Mouse (Mus musculus): ENCODE measurements around the gene Col23a1. TPM values are rescaled to one million over a fixed set of nuclear protein-coding genes. Genes with fewer than 3 reads are reported as not detected.

Gene Col23a1
- total and polyA plus RNA-seq, 3 experiments = 0.01 to 0.55 TPM; not detected in 1

- ATAC-seq (ENCODE audit: extremely low read depth, insufficient number of reproducible peaks, low FRiP score, poor library complexity, severe bottlenecking) = no peak
- H3K27me3 ChIP-seq (ENCODE audit: insufficient read depth, low read length) = peaks cover 6% of the 10 kb centered on the region; the same call in 1 of the 2 replicates
- no peaks in the 10 kb centered on the region for H3K9me3 ChIP-seq (replicated peaks)
- no peak overlapping the region for H3K4me3 ChIP-seq (ENCODE audit: low read depth, low read length)
- TF ChIP-seq CTCF (IDR thresholded peaks at IDR 0.05; ENCODE audit: low read depth, low read length) = no peak
- TF ChIP-seq TAL1 (conservative IDR thresholded peaks at IDR 0.05; ENCODE audit: low read depth, low read length) = no peak
- no peak for TF ChIP-seq GATA1 (IDR thresholded peaks at IDR 0.05; ENCODE audit: borderline replicate concordance, low read length)
- no peak for TF ChIP-seq GATA2 (IDR thresholded peaks at IDR 0.05; ENCODE audit: borderline replicate concordance, low read depth, low read length)
- no peak for TF ChIP-seq POLR2AphosphoS5 (IDR thresholded peaks at IDR 0.05; ENCODE audit: insufficient replicate concordance, low read depth, low read length)
- no peak for DNase-seq (ENCODE audit: low spot score)
- H3K4me1 ChIP-seq (ENCODE audit: insufficient read depth, low read depth, low read length) = no peaks in the 10 kb centered on the region
- no peaks in the 10 kb centered on the region for H3K36me3 ChIP-seq (replicated peaks)
Measured at GRCm38 (mm10) chr11:51457624-51458023, 167.9 kb downstream of the Col23a1 start.

- Histone ChIP-seq H3K4me1 (ENCODE audit: insufficient read depth, low read depth, low read length) (no peaks in the 10 kb centered on the region), H3K36me3 (replicated peaks) (no peaks in the 10 kb centered on the region), H3K9me3 (replicated peaks) (no peaks in the 10 kb centered on the region), H3K4me3 (ENCODE audit: low read depth, low read length) (no peak overlapping the region), H3K27me3 (ENCODE audit: insufficient read depth, low read length) (peaks cover 8% of the 10 kb centered on the region; the same call in 1 of the 2 replicates)
- TF ChIP-seq POLR2AphosphoS5 (IDR thresholded peaks at IDR 0.05; ENCODE audit: insufficient replicate concordance, low read depth, low read length) = no peak
- no peak for TF ChIP-seq CTCF (IDR thresholded peaks at IDR 0.05; ENCODE audit: low read depth, low read length)
- no peak for TF ChIP-seq TAL1 (conservative IDR thresholded peaks at IDR 0.05; ENCODE audit: low read depth, low read length)
- TF ChIP-seq GATA2 (IDR thresholded peaks at IDR 0.05; ENCODE audit: borderline replicate concordance, low read depth, low read length) = no peak
- TF ChIP-seq GATA1 (IDR thresholded peaks at IDR 0.05; ENCODE audit: borderline replicate concordance, low read length) = no peak
- no peak for DNase-seq (ENCODE audit: low spot score)
- ATAC-seq (ENCODE audit: extremely low read depth, insufficient number of reproducible peaks, low FRiP score, poor library complexity, severe bottlenecking) = no peak
Measured at GRCm38 (mm10) chr11:51458649-51459048, 168.9 kb downstream of the Col23a1 start.

GRCm38 (mm10) chr11:51459569-51460043 is 169.9 kb downstream of the Col23a1 start:
- no peak for ATAC-seq (ENCODE audit: extremely low read depth, insufficient number of reproducible peaks, low FRiP score, poor library complexity, severe bottlenecking)
- H3K9me3 ChIP-seq (replicated peaks) = no peaks in the 10 kb centered on the region
- DNase-seq (ENCODE audit: low spot score) = no peak
- peaks cover 4% of the 10 kb centered on the region; the same call in 1 of the 2 replicates for H3K27me3 ChIP-seq (ENCODE audit: insufficient read depth, low read length)
- no peak overlapping the region for H3K4me3 ChIP-seq (ENCODE audit: low read depth, low read length)
- TF ChIP-seq TAL1 (conservative IDR thresholded peaks at IDR 0.05; ENCODE audit: low read depth, low read length) (no peak), CTCF (IDR thresholded peaks at IDR 0.05; ENCODE audit: low read depth, low read length) (no peak), GATA1 (IDR thresholded peaks at IDR 0.05; ENCODE audit: borderline replicate concordance, low read length) (no peak), GATA2 (IDR thresholded peaks at IDR 0.05; ENCODE audit: borderline replicate concordance, low read depth, low read length) (no peak)
- no peaks in the 10 kb centered on the region for H3K4me1 ChIP-seq (ENCODE audit: insufficient read depth, low read depth, low read length)
- H3K36me3 ChIP-seq (replicated peaks) = no peaks in the 10 kb centered on the region

- no peaks in the 10 kb centered on the region for H3K36me3 ChIP-seq (replicated peaks)
- H3K9me3 ChIP-seq (replicated peaks) = no peaks in the 10 kb centered on the region
- no peaks in the 10 kb centered on the region for H3K4me1 ChIP-seq (ENCODE audit: insufficient read depth, low read depth, low read length)
- H3K4me3 ChIP-seq (ENCODE audit: low read depth, low read length) = no peak overlapping the region
- TF ChIP-seq GATA1 (IDR thresholded peaks at IDR 0.05; ENCODE audit: borderline replicate concordance, low read length) = no peak
- no peak for TF ChIP-seq CTCF (IDR thresholded peaks at IDR 0.05; ENCODE audit: low read depth, low read length)
- TF ChIP-seq GATA2 (IDR thresholded peaks at IDR 0.05; ENCODE audit: borderline replicate concordance, low read depth, low read length) = no peak
- TF ChIP-seq POLR2AphosphoS5 (IDR thresholded peaks at IDR 0.05; ENCODE audit: insufficient replicate concordance, low read depth, low read length) = no peak
- TF ChIP-seq TAL1 (conservative IDR thresholded peaks at IDR 0.05; ENCODE audit: low read depth, low read length) = no peak
- no peaks in the 10 kb centered on the region for H3K27me3 ChIP-seq (ENCODE audit: insufficient read depth, low read length)
- ATAC-seq (ENCODE audit: extremely low read depth, insufficient number of reproducible peaks, low FRiP score, poor library complexity, severe bottlenecking) (no peak), DNase-seq (ENCODE audit: low spot score) (no peak)
Measured at GRCm38 (mm10) chr11:51468737-51469136, 179.0 kb downstream of the Col23a1 start.

- DNase-seq (ENCODE audit: low spot score) (no peak), ATAC-seq (ENCODE audit: extremely low read depth, insufficient number of reproducible peaks, low FRiP score, poor library complexity, severe bottlenecking) (no peak)
- H3K9me3 ChIP-seq (replicated peaks) = no peaks in the 10 kb centered on the region
- no peaks in the 10 kb centered on the region for H3K36me3 ChIP-seq (replicated peaks)
- no peaks in the 10 kb centered on the region for H3K27me3 ChIP-seq (ENCODE audit: insufficient read depth, low read length)
- no peaks in the 10 kb centered on the region for H3K4me1 ChIP-seq (ENCODE audit: insufficient read depth, low read depth, low read length)
- no peak overlapping the region for H3K4me3 ChIP-seq (ENCODE audit: low read depth, low read length)
- no peak for TF ChIP-seq TAL1 (conservative IDR thresholded peaks at IDR 0.05; ENCODE audit: low read depth, low read length)
- TF ChIP-seq POLR2AphosphoS5 (IDR thresholded peaks at IDR 0.05; ENCODE audit: insufficient replicate concordance, low read depth, low read length) = no peak
- TF ChIP-seq GATA2 (IDR thresholded peaks at IDR 0.05; ENCODE audit: borderline replicate concordance, low read depth, low read length) = no peak
- no peak for TF ChIP-seq GATA1 (IDR thresholded peaks at IDR 0.05; ENCODE audit: borderline replicate concordance, low read length)
- no peak for TF ChIP-seq CTCF (IDR thresholded peaks at IDR 0.05; ENCODE audit: low read depth, low read length)
Measured at GRCm38 (mm10) chr11:51469341-51469831, 179.7 kb downstream of the Col23a1 start.

- no peak overlapping the region for H3K4me3 ChIP-seq (ENCODE audit: low read depth, low read length)
- no peak for TF ChIP-seq POLR2AphosphoS5 (IDR thresholded peaks at IDR 0.05; ENCODE audit: insufficient replicate concordance, low read depth, low read length)
- no peak for TF ChIP-seq CTCF (IDR thresholded peaks at IDR 0.05; ENCODE audit: low read depth, low read length)
- TF ChIP-seq GATA2 (IDR thresholded peaks at IDR 0.05; ENCODE audit: borderline replicate concordance, low read depth, low read length) = no peak
- no peak for TF ChIP-seq TAL1 (conservative IDR thresholded peaks at IDR 0.05; ENCODE audit: low read depth, low read length)
- no peak for TF ChIP-seq GATA1 (IDR thresholded peaks at IDR 0.05; ENCODE audit: borderline replicate concordance, low read length)
- no peak for ATAC-seq (ENCODE audit: extremely low read depth, insufficient number of reproducible peaks, low FRiP score, poor library complexity, severe bottlenecking)
- no peaks in the 10 kb centered on the region for H3K36me3 ChIP-seq (replicated peaks)
- H3K9me3 ChIP-seq (replicated peaks) = no peaks in the 10 kb centered on the region
- DNase-seq (ENCODE audit: low spot score) = no peak
- no peaks in the 10 kb centered on the region for H3K4me1 ChIP-seq (ENCODE audit: insufficient read depth, low read depth, low read length)
- H3K27me3 ChIP-seq (ENCODE audit: insufficient read depth, low read length) = no peaks in the 10 kb centered on the region
Measured at GRCm38 (mm10) chr11:51470383-51471144, 180.8 kb downstream of the Col23a1 start.
